Mouse (Mus musculus): ENCODE data around the gene Foxo3. TPM values are rescaled to one million over a fixed set of nuclear protein-coding genes. Genes with fewer than 3 reads are reported as not detected.

The Foxo3 gene
- polyA plus RNA-seq, 1 experiment from 2014 or later, result 6.5 TPM

DNA sequence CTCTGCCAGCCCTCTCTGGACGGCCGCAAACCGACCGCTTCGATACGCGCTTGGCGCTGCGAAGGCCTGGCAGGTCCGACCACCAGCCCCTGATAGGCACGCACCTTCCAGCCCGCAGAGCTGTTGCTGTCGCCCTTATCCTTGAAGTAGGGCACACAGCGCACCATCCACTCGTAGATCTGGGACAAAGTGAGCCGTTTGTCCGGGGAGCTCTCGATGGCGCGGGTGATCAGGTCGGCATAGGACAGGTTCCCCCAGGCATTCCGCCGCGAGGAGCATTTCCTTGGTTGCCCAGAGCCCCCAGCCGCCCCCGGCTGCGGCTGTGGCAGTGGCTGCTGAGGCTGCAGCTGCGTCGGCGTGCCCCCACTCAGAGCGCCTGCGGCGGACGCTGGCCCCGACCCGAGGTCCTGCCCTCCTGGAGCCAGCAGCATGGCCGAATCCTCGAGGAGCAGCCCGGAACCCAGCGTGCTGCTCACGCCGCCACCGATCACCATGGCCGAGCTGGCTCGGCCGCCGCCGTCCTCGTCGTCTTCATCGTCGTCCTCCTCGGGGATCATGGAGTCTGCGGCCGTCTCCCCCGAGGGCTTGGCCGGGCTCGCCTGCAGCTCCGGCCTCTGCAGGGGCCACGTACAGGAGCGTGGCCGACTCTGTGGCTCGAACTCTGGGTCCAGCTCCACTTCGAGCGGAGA is 1.7 kb downstream of the Foxo3 start:
- no peaks in the 10 kb centered on the region for H3K9me3 ChIP-seq
- H3K4me3 ChIP-seq, result peak overlapping the region; percentile 82
- WGBS, result under 1% methylated on average over 65 of the region's 65 CpGs
- no peak for ATAC-seq (ENCODE audit: insufficient number of reproducible peaks, insufficient read depth, low FRiP score, low TSS enrichment)
- peaks cover 31% of the 10 kb centered on the region for H3K4me1 ChIP-seq
- peak overlapping the region; percentile 98 for H3K4me2 ChIP-seq (replicated peaks)
- H3K27me3 ChIP-seq, result 0 out of 2 replicates have a peak, but pooled peaks cover 5% of the 10 kb centered on the region
- H3K9ac ChIP-seq, result peak overlapping the region; percentile 81
- H3K27ac ChIP-seq, result peak overlapping the region; percentile 95
- 0 out of 2 replicates have a peak, but pooled peaks cover 4% of the 10 kb centered on the region for H3K36me3 ChIP-seq

DNA sequence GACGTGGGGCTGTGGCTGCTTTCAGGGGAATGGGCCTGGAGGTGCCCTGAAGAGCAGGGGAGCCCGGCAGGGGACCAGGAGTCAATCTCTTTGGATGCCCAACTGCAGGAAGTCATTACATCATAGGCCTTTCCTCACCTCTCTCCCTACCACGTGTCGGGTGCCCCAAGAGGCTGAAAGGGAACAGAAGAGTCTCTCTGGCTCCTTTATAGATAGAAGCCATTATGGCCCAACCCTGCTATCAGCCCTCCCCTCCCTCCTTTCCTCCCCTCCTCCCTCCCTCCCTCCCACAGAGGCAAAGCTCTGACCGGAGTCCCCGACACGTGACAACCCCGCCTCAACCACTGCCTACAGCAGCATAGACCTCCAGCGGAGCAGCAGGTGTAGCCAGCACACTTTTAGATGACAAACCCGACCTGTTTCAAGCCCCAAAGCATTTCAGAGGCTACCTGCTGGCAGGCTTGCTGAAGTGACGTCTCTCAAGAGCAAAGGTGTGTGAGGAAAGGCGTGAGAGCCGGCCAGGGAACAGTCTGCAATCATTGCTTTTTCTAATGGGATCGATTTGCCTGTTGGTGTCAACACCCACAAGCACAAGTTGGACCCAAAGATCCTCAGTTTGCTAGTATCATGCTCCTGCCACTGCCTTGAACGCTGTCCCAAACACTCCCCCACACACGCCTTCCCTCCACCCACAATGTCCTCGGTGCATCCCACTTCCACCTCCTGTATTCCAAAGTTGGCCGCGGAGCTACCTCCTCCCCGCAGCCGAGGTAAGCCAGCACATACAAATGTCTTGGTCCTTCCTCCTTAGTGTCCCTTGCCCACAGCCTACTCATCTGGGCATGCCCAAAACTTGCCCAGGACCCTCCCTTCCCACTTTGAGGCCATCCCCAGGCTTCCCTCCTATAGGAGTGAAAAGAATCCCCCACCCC is 2.5 kb downstream of the Foxo3 start:
- peaks cover 8% of the 10 kb centered on the region; the same call in 1 of the 2 replicates for H3K36me3 ChIP-seq
- H3K4me3 ChIP-seq, result peak overlapping the region; percentile 82
- H3K9ac ChIP-seq, result peak overlapping the region; percentile 81
- H3K9me3 ChIP-seq, result no peaks in the 10 kb centered on the region
- H3K27me3 ChIP-seq, result 0 out of 2 replicates have a peak, but pooled peaks cover 5% of the 10 kb centered on the region
- peak overlapping the region; percentile 98 for H3K4me2 ChIP-seq (replicated peaks)
- H3K4me1 ChIP-seq, result peaks cover 40% of the 10 kb centered on the region
- H3K27ac ChIP-seq, result no peak overlapping the region
- ATAC-seq (ENCODE audit: insufficient number of reproducible peaks, insufficient read depth, low FRiP score, low TSS enrichment), result no peak
- WGBS, result 8% methylated on average over 21 of the region's 21 CpGs

GRCm38 (mm10) chr10:42273403-42273759 is 3.2 kb downstream of the Foxo3 start:
- Histone ChIP-seq H3K4me3 (peak overlapping the region; percentile 82), H3K4me2 (replicated peaks) (peak overlapping the region; percentile 98), H3K36me3 (peaks cover 11% of the 10 kb centered on the region; the same call in 1 of the 2 replicates), H3K27me3 (0 out of 2 replicates have a peak, but pooled peaks cover 5% of the 10 kb centered on the region), H3K9me3 (no peaks in the 10 kb centered on the region), H3K9ac (no peak overlapping the region), H3K4me1 (peaks cover 44% of the 10 kb centered on the region), H3K27ac (no peak overlapping the region)
- ATAC-seq (ENCODE audit: insufficient number of reproducible peaks, insufficient read depth, low FRiP score, low TSS enrichment), result no peak
- WGBS, result 67% methylated on average over 6 of the region's 6 CpGs

DNA sequence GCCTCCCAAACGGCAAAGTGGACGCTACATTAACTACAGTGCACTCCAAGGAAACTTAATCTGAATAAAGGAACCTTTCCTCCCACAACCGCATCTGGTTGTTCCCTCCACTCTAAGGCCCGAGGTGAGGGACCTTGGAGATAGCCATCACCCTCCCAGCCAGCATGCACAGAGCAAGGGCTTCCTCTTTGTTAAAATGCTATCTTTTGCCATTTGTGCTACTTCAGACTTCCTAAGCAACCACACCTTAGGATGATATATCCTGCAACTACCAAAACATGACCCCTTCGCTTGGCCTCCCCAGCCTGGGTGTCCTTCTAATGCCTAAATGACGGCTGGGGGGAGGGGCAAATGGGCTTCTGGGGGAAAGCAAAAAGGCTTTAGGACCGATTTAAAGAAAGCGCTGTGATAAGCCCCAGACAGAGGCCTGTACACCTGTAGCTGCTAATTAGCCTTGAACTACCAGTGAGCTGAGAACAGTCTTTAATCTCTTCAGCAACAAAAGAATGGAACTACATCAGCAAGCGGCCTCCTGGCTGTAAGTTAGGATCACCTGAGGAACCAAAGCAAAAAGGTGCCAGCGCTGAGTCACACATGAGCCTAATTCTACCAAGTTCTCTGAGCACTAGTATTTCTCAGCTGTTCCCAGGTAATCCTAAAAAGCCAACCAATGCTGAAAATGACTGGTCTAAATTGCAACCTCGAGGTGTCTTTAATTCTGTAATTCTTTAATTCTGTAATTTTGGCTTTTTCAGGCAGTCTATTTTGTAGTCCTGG is 4.9 kb downstream of the Foxo3 start:
- Histone ChIP-seq H3K9ac (no peak overlapping the region), H3K4me3 (no peak overlapping the region), H3K27me3 (0 out of 2 replicates have a peak, but pooled peaks cover 5% of the 10 kb centered on the region), H3K36me3 (peaks cover 13% of the 10 kb centered on the region), H3K4me2 (replicated peaks) (peak overlapping the region; percentile 9; the same call in 1 of the 2 replicates), H3K4me1 (peaks cover 44% of the 10 kb centered on the region), H3K9me3 (no peaks in the 10 kb centered on the region), H3K27ac (no peak overlapping the region)
- WGBS, result 51% methylated on average over 11 of the region's 11 CpGs
- ATAC-seq (ENCODE audit: insufficient number of reproducible peaks, insufficient read depth, low FRiP score, low TSS enrichment), result no peak

GRCm38 (mm10) chr10:42270277-42271083 is 6.1 kb downstream of the Foxo3 start:
- no peak overlapping the region for H3K4me2 ChIP-seq (replicated peaks)
- WGBS, result 57% methylated on average over 10 of the region's 10 CpGs
- no peak for ATAC-seq (ENCODE audit: insufficient number of reproducible peaks, insufficient read depth, low FRiP score, low TSS enrichment)

GRCm38 (mm10) chr10:42269281-42270025 is 7.1 kb downstream of the Foxo3 start:
- ATAC-seq (ENCODE audit: insufficient number of reproducible peaks, insufficient read depth, low FRiP score, low TSS enrichment), result no peak
- Histone ChIP-seq H3K27ac (no peak overlapping the region), H3K9ac (no peak overlapping the region), H3K4me1 (peaks cover 38% of the 10 kb centered on the region), H3K9me3 (no peaks in the 10 kb centered on the region), H3K4me2 (replicated peaks) (no peak overlapping the region), H3K27me3 (0 out of 2 replicates have a peak, but pooled peaks cover 5% of the 10 kb centered on the region), H3K4me3 (no peak overlapping the region), H3K36me3 (peaks cover 28% of the 10 kb centered on the region)
- WGBS, result 70% methylated on average over 15 of the region's 15 CpGs

More at GRCm38 (mm10) chr10:42270277-42271083, 6.1 kb downstream of the Foxo3 start:
- H3K4me1 ChIP-seq, result peaks cover 44% of the 10 kb centered on the region
- no peak overlapping the region for H3K27ac ChIP-seq
- 0 out of 2 replicates have a peak, but pooled peaks cover 5% of the 10 kb centered on the region for H3K27me3 ChIP-seq
- no peak overlapping the region for H3K4me3 ChIP-seq
- peaks cover 24% of the 10 kb centered on the region for H3K36me3 ChIP-seq
- no peak overlapping the region for H3K9ac ChIP-seq
- H3K9me3 ChIP-seq, result no peaks in the 10 kb centered on the region

- ATAC-seq (ENCODE audit: insufficient number of reproducible peaks, insufficient read depth, low FRiP score, low TSS enrichment), result no peak
- Histone ChIP-seq H3K9ac (no peak overlapping the region), H3K36me3 (peaks cover 28% of the 10 kb centered on the region), H3K9me3 (no peaks in the 10 kb centered on the region), H3K4me1 (peaks cover 25% of the 10 kb centered on the region), H3K4me2 (replicated peaks) (no peak overlapping the region), H3K27me3 (no peaks in the 10 kb centered on the region), H3K4me3 (no peak overlapping the region), H3K27ac (no peak overlapping the region)
- 82% methylated on average over 5 of the region's 5 CpGs for WGBS
Observed at GRCm38 (mm10) chr10:42267811-42268545, 8.6 kb downstream of the Foxo3 start.

GRCm38 (mm10) chr10:42265021-42265689 is 11.4 kb downstream of the Foxo3 start:
- Histone ChIP-seq H3K36me3 (peaks cover 24% of the 10 kb centered on the region), H3K4me1 (peaks cover 14% of the 10 kb centered on the region), H3K27me3 (no peaks in the 10 kb centered on the region), H3K27ac (no peak overlapping the region), H3K9ac (no peak overlapping the region), H3K4me2 (replicated peaks) (no peak overlapping the region), H3K4me3 (no peak overlapping the region), H3K9me3 (no peaks in the 10 kb centered on the region)
- WGBS, result 90% methylated on average over 11 of the region's 11 CpGs
- ATAC-seq (ENCODE audit: insufficient number of reproducible peaks, insufficient read depth, low FRiP score, low TSS enrichment), result no peak

GRCm38 (mm10) chr10:42264195-42264594 is 12.4 kb downstream of the Foxo3 start:
- peaks cover 6% of the 10 kb centered on the region for H3K4me1 ChIP-seq
- no peak for ATAC-seq (ENCODE audit: insufficient number of reproducible peaks, insufficient read depth, low FRiP score, low TSS enrichment)
- no peaks in the 10 kb centered on the region for H3K9me3 ChIP-seq
- no peak overlapping the region for H3K4me2 ChIP-seq (replicated peaks)
- H3K27me3 ChIP-seq, result no peaks in the 10 kb centered on the region
- WGBS, result 81% methylated on average over 5 of the region's 5 CpGs
- H3K4me3 ChIP-seq, result no peak overlapping the region
- H3K27ac ChIP-seq, result no peak overlapping the region
- no peak overlapping the region for H3K9ac ChIP-seq
- peaks cover 22% of the 10 kb centered on the region for H3K36me3 ChIP-seq
